Mouse (Mus musculus): Measurements from ENCODE around the gene Slc13a3. TPM values are rescaled to one million over a fixed set of nuclear protein-coding genes. Genes with fewer than 3 reads are reported as not detected.

Gene Slc13a3
- total RNA-seq, 2 experiments from 2014 or later = 0.08 TPM; not detected in 1

GRCm38 (mm10) chr2:165396831-165397501, 76.1 kb downstream of the Slc13a3 start:
- peak overlapping the region; percentile 62 for H3K4me3 ChIP-seq
- TF ChIP-seq CTCF (IDR thresholded peaks at IDR 0.05) = no peak
- peak overlapping the region; percentile 89 for H3K27ac ChIP-seq
- DNase-seq = no peak
- intact Hi-C loops (cut with DNase I) = no loop called here

- DNase-seq = no peak
- Histone ChIP-seq H3K4me3 (no peak overlapping the region), H3K27ac (no peak overlapping the region)
- TF ChIP-seq CTCF (IDR thresholded peaks at IDR 0.05) = no peak
- intact Hi-C loops (cut with DNase I) = no loop called here
Observed at GRCm38 (mm10) chr2:165392156-165392555, 80.9 kb downstream of the Slc13a3 start.

- peak; percentile 85 for TF ChIP-seq CTCF (IDR thresholded peaks at IDR 0.05)
- peak; percentile 73 for DNase-seq
- Histone ChIP-seq H3K4me3 (no peak overlapping the region), H3K27ac (no peak overlapping the region)
- intact Hi-C loops (cut with DNase I) = loop anchor here (2.0 kb wide), 1 partner anchor 95 kb away; no protein-coding TSS in a partner anchor
Observed at GRCm38 (mm10) chr2:165391561-165391960, 81.5 kb downstream of the Slc13a3 start.

DNA sequence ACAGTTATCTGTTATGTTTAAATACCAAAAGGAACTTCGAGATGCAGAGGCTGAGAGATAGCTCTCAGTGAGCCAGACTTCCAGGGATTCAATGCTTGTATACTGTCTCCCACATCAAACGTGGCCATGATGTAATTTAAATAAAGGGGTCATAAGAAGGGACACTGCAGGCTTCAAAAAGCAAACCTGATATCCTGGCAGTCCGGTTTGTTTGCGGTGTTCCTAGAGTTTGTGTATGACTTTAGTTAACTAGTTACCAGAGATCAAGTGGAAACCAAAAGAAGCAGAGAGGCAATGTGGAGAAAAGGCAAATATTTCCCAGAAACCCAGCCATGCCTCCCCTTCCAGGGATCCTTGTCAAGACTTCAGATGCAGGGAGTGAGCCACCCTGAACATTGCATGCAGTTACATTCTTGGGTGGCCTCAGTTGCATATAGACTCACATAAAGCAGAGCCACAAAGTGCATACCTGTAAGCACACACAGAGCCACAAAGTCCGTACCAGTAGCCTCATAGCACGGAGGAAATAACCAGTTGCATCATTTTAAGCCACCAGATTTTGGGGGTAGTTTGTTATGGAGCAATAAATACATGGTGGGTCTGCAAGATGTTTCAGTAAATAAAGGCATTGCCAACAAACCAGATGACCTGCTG, 83.6 kb downstream of the Slc13a3 start:
- Histone ChIP-seq H3K4me3 (no peak overlapping the region), H3K27ac (no peak overlapping the region)
- TF ChIP-seq CTCF (IDR thresholded peaks at IDR 0.05) = no peak
- intact Hi-C loops (cut with DNase I) = loop anchor here (2.0 kb wide), 1 partner anchor 19 kb away; no protein-coding TSS in a partner anchor
- no peak for DNase-seq

DNA sequence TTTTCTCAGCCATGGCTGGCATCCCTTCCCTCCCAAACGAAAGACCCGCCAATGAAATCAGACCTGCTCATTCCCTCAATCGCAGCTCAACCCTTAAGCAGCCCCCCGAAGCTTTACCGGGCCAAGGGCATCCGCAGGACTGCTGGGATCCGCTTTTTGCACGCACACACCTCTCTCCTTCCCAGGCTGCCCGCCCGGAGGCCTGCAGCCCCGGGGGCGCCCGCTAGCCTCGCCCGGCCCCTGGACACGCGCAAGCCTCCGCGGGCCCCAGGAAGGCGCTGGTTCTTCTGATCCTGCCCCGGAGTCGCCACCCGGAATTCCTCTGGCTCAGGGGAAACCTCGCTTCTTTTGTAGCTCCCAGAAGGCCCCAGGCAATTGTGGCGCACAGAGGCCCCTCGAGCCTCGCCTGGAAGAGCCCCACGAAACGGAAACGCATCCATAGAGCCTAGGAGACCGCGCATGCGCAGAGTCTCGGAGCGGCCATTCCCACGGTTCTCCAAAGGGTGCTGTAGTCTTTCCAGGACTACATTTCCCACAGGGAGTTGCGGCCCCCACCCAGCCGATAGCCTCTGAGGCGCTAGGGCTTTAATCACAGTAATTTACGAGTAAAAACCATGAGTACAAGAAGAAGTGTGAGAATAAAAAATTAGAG, 85.1 kb downstream of the Slc13a3 start, which contains the start of gene Zfp334:
TSS of gene Zfp334 (minus strand) at position 416 of the 652 bp plus-strand sequence.
- intact Hi-C loops (cut with DNase I) = loop anchor here (2.0 kb wide), 1 partner anchor 21 kb away; no protein-coding TSS in a partner anchor
- DNase-seq = peak; percentile 96
- H3K4me3 ChIP-seq = peak within 1 kb of the TSS; percentile 89
- no peak for TF ChIP-seq CTCF (IDR thresholded peaks at IDR 0.05)
- H3K27ac ChIP-seq = peak within 1 kb of the TSS; percentile 82

- no peak for DNase-seq
- intact Hi-C loops (cut with DNase I) = no loop called here
- Histone ChIP-seq H3K4me3 (peak overlapping the region; percentile 89), H3K27ac (peak overlapping the region; percentile 82; the same call in 1 of the 2 replicates)
- TF ChIP-seq CTCF (IDR thresholded peaks at IDR 0.05) = no peak
Observed at GRCm38 (mm10) chr2:165387370-165387769, 85.7 kb downstream of the Slc13a3 start.

- intact Hi-C loops (cut with DNase I) = no loop called here
- Histone ChIP-seq H3K4me3 (no peak overlapping the region), H3K27ac (no peak overlapping the region)
- no peak for TF ChIP-seq CTCF (IDR thresholded peaks at IDR 0.05)
- DNase-seq = no peak
Observed at GRCm38 (mm10) chr2:165380050-165380449, 93.0 kb downstream of the Slc13a3 start.

- no peak for TF ChIP-seq CTCF (IDR thresholded peaks at IDR 0.05)
- DNase-seq = no peak
- H3K27ac ChIP-seq = no peak overlapping the region
- H3K4me3 ChIP-seq = no peak overlapping the region
- intact Hi-C loops (cut with DNase I) = no loop called here
Observed at GRCm38 (mm10) chr2:165376001-165376400, 97.0 kb downstream of the Slc13a3 start.

DNA sequence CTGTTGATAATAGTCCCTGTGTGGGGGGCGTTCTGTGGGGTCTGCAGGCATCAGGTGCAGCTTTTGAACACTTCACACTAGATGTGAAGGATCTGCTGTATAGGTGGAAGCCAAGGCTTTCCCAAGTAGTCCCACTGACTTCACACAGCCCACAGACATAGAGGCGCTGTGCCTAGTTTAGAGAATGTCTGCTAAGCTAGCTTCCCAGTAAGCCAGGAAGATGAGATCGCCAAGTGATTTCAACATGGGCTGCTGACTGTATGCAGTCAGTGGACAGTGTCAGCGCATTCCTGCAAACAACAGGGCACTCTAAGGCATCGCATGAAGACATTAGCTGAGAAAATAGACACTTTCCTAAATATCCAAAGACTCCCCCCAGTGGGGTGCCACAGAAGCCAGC, 97.6 kb downstream of the Slc13a3 start:
- TF ChIP-seq CTCF (IDR thresholded peaks at IDR 0.05) = no peak
- intact Hi-C loops (cut with DNase I) = no loop called here
- H3K4me3 ChIP-seq = no peak overlapping the region
- no peak overlapping the region for H3K27ac ChIP-seq
- no peak for DNase-seq

DNA sequence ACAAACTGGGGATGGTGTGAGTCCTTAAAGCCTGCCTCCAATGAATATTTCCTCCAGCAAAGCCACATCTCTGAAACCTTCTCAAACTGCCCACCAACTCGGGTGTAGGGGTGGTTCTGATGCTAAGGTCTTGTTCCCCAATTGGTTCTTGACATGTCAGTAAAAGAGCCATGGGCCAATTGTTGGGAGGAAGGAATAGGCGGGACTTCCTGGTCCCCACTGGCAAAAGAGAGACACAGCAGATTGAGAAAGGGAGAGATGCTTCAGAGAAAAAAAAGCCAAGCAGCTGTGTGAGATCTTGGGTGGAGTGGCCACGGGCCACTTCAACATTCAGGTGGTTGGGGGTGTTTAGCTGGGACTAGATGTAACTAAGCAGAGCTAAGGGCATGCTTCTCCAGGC, 102.0 kb downstream of the Slc13a3 start:
- no peak for DNase-seq
- Histone ChIP-seq H3K4me3 (no peak overlapping the region), H3K27ac (no peak overlapping the region)
- intact Hi-C loops (cut with DNase I) = no loop called here
- no peak for TF ChIP-seq CTCF (IDR thresholded peaks at IDR 0.05)

DNA sequence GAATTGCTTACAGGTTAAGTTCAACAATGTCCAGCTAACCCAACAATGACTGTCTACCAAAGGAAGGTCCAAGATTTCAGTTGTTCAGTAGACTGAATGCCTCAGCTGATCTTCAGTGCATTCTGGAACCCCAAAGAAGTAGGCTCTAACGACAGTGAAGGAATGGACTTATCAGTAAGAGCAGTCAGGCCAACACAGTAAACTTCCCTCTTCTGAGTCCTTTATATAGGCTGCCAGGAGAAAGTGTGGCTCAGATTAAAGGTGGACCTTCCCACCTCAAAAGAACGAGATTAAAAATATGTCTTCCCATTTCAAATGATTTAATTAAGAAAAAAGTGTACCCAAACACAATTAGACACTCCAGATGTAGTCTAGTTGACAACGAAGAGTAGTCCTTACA, 102.7 kb downstream of the Slc13a3 start:
- Histone ChIP-seq H3K4me3 (no peak overlapping the region), H3K27ac (no peak overlapping the region)
- DNase-seq = no peak
- no peak for TF ChIP-seq CTCF (IDR thresholded peaks at IDR 0.05)
- intact Hi-C loops (cut with DNase I) = no loop called here

GRCm38 (mm10) chr2:165368496-165368895, 104.5 kb downstream of the Slc13a3 start, which contains the start of gene Zfp663:
Zfp663 (minus strand) TSS chr2:165368729.
- H3K4me3 ChIP-seq = peak within 1 kb of the TSS; percentile 45
- no peak for TF ChIP-seq CTCF (IDR thresholded peaks at IDR 0.05)
- no peak within 1 kb of the TSS for H3K27ac ChIP-seq
- DNase-seq = no peak
- intact Hi-C loops (cut with DNase I) = no loop called here

All from gastrocnemius, adult 2 months (tissue).